Mouse (Mus musculus) CH12.LX (cell line): ENCODE measurements at regions not wholly inside any gene's neighbourhood (a gene's known extent, or its start where the extent isn't known, plus 50 kb on each side); places are given as distances from the start of the nearest gene placed in this dataset.

ENCODE experiments used
- CHD2 ChIP-seq: IDR thresholded peaks from 2 replicates; pipeline ENCODE4 v1.6.1; 2011; ENCODE audit warnings: low read length, improper control_type of control experiment
- CTCF ChIP-seq, 2 experiments: IDR thresholded peaks in 1 of 2; conservative IDR thresholded peaks in 1 of 2; 2 replicates each; pipeline ENCODE4 v1.5.1; 2011 to 2012; ENCODE audit warnings: low read depth in 2 of 2, low read length in 2 of 2, improper control_type of control experiment in 1 of 2, inconsistent platforms in 1 of 2, mild to moderate bottlenecking in 1 of 2, moderate library complexity in 1 of 2
- E2F4 ChIP-seq: IDR thresholded peaks from 2 replicates; pipeline ENCODE4 v1.6.1; 2011; ENCODE audit warnings: low read depth, low read length, improper control_type of control experiment; ENCODE audit not compliant: insufficient replicate concordance
- ELF1 ChIP-seq: IDR thresholded peaks from 2 replicates; pipeline ENCODE4 v1.6.1; 2014; ENCODE audit warnings: low read depth, mild to moderate bottlenecking, inconsistent platforms, low read length, improper control_type of control experiment
- HCFC1 ChIP-seq: IDR thresholded peaks from 2 replicates; pipeline ENCODE4 v1.6.1; 2012; ENCODE audit warnings: low read depth, mild to moderate bottlenecking, inconsistent platforms, low read length, improper control_type of control experiment
- JUND ChIP-seq: conservative IDR thresholded peaks from 2 replicates; pipeline ENCODE4 v1.6.1; 2011; ENCODE audit warnings: low read depth, low read length, improper control_type of control experiment
- MAFK ChIP-seq: IDR thresholded peaks from 2 replicates; pipeline ENCODE4 v1.6.1; 2011; ENCODE audit warnings: low read length, improper control_type of control experiment; ENCODE audit not compliant: insufficient replicate concordance
- MAZ ChIP-seq: IDR thresholded peaks from 2 replicates; pipeline ENCODE4 v1.6.1; 2012; ENCODE audit warnings: low read depth, mild to moderate bottlenecking, inconsistent platforms, low read length, improper control_type of control experiment, moderate library complexity
- MEF2A ChIP-seq: IDR thresholded peaks from 2 replicates; pipeline ENCODE4 v1.6.1; 2014; ENCODE audit warnings: low read depth, mild to moderate bottlenecking, inconsistent platforms, low read length, improper control_type of control experiment, borderline replicate concordance
- MXI1 ChIP-seq: IDR thresholded peaks from 2 replicates; pipeline ENCODE4 v1.6.1; 2011; ENCODE audit warnings: mild to moderate bottlenecking, low read depth, low read length, improper control_type of control experiment
- POLR2A ChIP-seq: IDR thresholded peaks from 2 replicates; pipeline ENCODE4 v1.6.1; 2011; ENCODE audit warnings: low read depth, mild to moderate bottlenecking, improper control_type of control experiment, low read length
- TCF12 ChIP-seq: IDR thresholded peaks from 2 replicates; pipeline ENCODE4 v1.6.1; 2014; ENCODE audit warnings: low read depth, mild to moderate bottlenecking, inconsistent platforms, low read length, improper control_type of control experiment
- ZC3H11A ChIP-seq: IDR thresholded peaks from 2 replicates; pipeline ENCODE4 v1.6.1; 2012; ENCODE audit warnings: low read depth, mild to moderate bottlenecking, inconsistent platforms, low read length, improper control_type of control experiment
- ZKSCAN1 ChIP-seq: IDR thresholded peaks from 2 replicates; pipeline ENCODE4 v1.6.1; 2012; ENCODE audit warnings: low read depth, inconsistent platforms, low read length, improper control_type of control experiment, borderline replicate concordance

GRCm38 (mm10) chr16:7978466-7978865 is 446.5 kb downstream of the Tmem114 start:
- no peak for TF ChIP-seq POLR2A
- TF ChIP-seq ZC3H11A = no peak
- no peak for TF ChIP-seq CHD2
- TF ChIP-seq ZKSCAN1 = no peak
- TF ChIP-seq MEF2A = no peak
- TF ChIP-seq CTCF (conservative IDR thresholded peaks at IDR 0.05 in 1 of 2, IDR thresholded peaks at IDR 0.05 in 1 of 2; ENCODE audit: low read depth in 2 of 2, low read length in 2 of 2) = no peak
- no peak for TF ChIP-seq MAFK
- TF ChIP-seq TCF12 = no peak
- TF ChIP-seq MAZ = no peak
- no peak for TF ChIP-seq HCFC1
- TF ChIP-seq MXI1 = no peak
- TF ChIP-seq JUND = no peak
- TF ChIP-seq E2F4 = no peak
- no peak for TF ChIP-seq ELF1
